Mouse (Mus musculus): ENCODE measurements around the gene Wnt5b.

DNA sequence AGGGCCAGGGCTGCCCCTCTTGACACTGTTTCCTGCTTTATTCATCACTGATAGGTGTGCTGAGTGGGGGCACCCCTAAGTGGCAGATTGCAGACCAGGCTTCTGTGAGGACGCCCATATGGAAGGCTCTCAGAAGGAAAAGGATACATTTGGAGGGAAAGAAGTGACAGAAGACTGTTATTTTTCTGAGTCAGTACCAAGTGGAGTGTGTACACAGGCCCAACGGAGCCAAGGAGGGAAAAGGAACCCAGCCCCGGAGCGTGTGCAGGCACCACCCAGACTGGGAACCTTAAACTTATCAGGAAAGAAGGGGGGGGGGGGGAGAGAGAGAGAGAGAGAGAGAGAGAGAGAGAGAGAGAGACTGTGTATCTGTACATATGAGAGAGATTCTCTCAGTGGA is 131.6 kb downstream of the Wnt5b start:
- TF ChIP-seq ZNF384 (IDR thresholded peaks at IDR 0.05; ENCODE audit: low read depth, low read length): no peak
- no peak for TF ChIP-seq POLR2A (IDR thresholded peaks at IDR 0.05; ENCODE audit: control insufficient read depth in 1 of 2, insufficient read depth in 1 of 2, low read depth in 1 of 2, low read length in 2 of 2, poor library complexity in 1 of 2)
- TF ChIP-seq CTCF (IDR thresholded peaks at IDR 0.05 in 2 of 3, conservative IDR thresholded peaks at IDR 0.05 in 1 of 3; ENCODE audit: control insufficient read depth in 1 of 3, insufficient read depth in 1 of 3, low read depth in 2 of 3, low read length in 3 of 3, poor library complexity in 1 of 3, severe bottlenecking in 1 of 3): no peak
